In the genomic region with DNA sequence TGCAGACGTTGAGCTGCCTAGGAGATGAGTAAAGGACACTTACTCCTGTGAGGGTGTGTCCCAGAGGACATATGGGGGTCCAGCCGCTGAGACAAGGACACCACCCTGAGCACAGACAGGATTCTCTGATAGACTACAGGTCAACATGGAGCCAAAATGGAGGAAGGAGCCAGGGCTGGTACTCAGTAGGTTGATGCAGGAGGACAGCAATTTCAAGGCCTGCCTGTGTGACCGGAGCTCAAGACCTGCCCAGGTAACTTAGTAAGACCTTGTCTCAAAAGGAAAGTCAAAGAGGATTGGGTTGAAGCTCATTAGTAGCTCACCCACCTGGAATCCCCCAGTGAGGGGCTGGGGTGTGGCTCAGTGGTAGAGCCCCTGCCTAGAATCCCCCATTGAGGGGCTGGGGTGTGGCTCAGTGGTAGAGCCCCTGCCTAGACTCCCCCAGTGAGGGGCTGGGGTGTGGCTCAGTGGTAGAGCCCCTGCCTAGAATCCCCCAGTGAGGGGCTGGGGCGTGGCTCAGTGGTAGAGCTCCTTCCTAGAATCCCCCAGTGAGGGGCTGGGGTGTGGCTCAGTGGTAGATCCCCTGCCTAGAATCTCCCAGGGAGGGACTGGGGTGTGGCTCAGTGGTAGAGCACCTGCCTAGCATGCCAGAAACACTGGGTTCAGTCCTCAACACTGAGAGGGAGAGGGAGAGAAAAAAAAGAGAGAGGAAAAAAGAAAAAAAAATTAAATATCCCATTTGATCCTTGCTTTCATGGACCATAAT, we compare ENCODE assay signal across 14 mouse cellular contexts. TPM values are rescaled to one million over a fixed set of nuclear protein-coding genes. Genes with fewer than 3 reads are reported as not detected.
DNase-seq lines count a peak whose midpoint lies in the region; ATAC-seq lines count a peak whose summit lies in the region.
"Had no signal": no experiment of that assay in that cellular context is flagged by ENCODE, and none has a peak within 500 bp of the region (broad histone marks: within the 10 kb centered on the region; RNA-seq: fewer than 3 reads in every experiment).

No protein-coding gene starts in this region.

- DNase-seq in neural tube, embryonic 11.5 days (ENCODE audit: low spot score), result no peak
- DNase-seq in neural tube, embryonic 10.5 days (ENCODE audit: extremely low spot score, low spot score), result no peak
- DNase-seq in forebrain, embryonic 14.5 days (ENCODE audit: low spot score), result no peak
- DNase-seq in thymus, postnatal 4 days, result no peak
- no peak for DNase-seq in left cerebral cortex, postnatal 36 days (ENCODE audit: low spot score in 2 of 2)
- no peak for DNase-seq in cerebellum, adult 11-12 months
- DNase-seq: gastrocnemius, postnatal 14 days; kidney, adult 11 months; liver, embryonic 13.5 days; lung, postnatal 10 days; thymus, postnatal 25 days had no signal

- no peak overlapping the region for H3K9ac ChIP-seq in neural tube, embryonic 11.5 days (ENCODE audit: low read length)
- no peak overlapping the region for H3K9ac ChIP-seq in forebrain, embryonic 14.5 days (ENCODE audit: low read length)
- H3K9ac ChIP-seq in midbrain, embryonic 12.5 days (replicated peaks), result no peak overlapping the region
- H3K9ac ChIP-seq: stomach, embryonic 15.5 days had no signal

- no peaks in the 10 kb centered on the region for H3K27me3 ChIP-seq in neural tube, embryonic 11.5 days (ENCODE audit: control insufficient read depth, insufficient read depth, low read length)
- no peaks in the 10 kb centered on the region for H3K27me3 ChIP-seq in forebrain, embryonic 14.5 days (replicated peaks; ENCODE audit: control insufficient read depth, insufficient read depth, low read length)
- no peaks in the 10 kb centered on the region for H3K27me3 ChIP-seq in midbrain, embryonic 12.5 days
- H3K27me3 ChIP-seq: liver, embryonic 13.5 days; stomach, embryonic 15.5 days had no signal

- intact Hi-C loops in left cerebral cortex, postnatal 36 days (cut with DNase I), result no loop called here

- peaks cover 22% of the 10 kb centered on the region for H3K4me1 ChIP-seq in neural tube, embryonic 11.5 days (ENCODE audit: control insufficient read depth, insufficient read depth, low read length)
- peaks cover 27% of the 10 kb centered on the region for H3K4me1 ChIP-seq in forebrain, embryonic 14.5 days (ENCODE audit: control insufficient read depth, insufficient read depth, low read length)
- H3K4me1 ChIP-seq in midbrain, embryonic 12.5 days, result peaks cover 45% of the 10 kb centered on the region

- 0 out of 2 replicates have a peak, but pooled peaks cover 4% of the 10 kb centered on the region for H3K9me3 ChIP-seq in neural tube, embryonic 11.5 days (ENCODE audit: control insufficient read depth, low read length)
- H3K9me3 ChIP-seq in forebrain, embryonic 14.5 days (replicated peaks; ENCODE audit: control insufficient read depth, low read length), result no peaks in the 10 kb centered on the region
- peaks cover 5% of the 10 kb centered on the region; the same call in 1 of the 2 replicates for H3K9me3 ChIP-seq in midbrain, embryonic 12.5 days
- H3K9me3 ChIP-seq: liver, embryonic 13.5 days; stomach, embryonic 15.5 days had no signal

- peak overlapping the region; percentile 97 for H3K27ac ChIP-seq in neural tube, embryonic 11.5 days (ENCODE audit: low read depth, low read length)
- peak overlapping the region; percentile 84 for H3K27ac ChIP-seq in forebrain, embryonic 14.5 days (ENCODE audit: low read depth, low read length)
- peak overlapping the region; percentile 97 for H3K27ac ChIP-seq in midbrain, embryonic 12.5 days (replicated peaks)

- 95% methylated on average over 4 of the region's 4 CpGs for WGBS in neural tube, embryonic 11.5 days
- WGBS in forebrain, embryonic 14.5 days, result 89% methylated on average over 4 of the region's 4 CpGs
- 92% methylated on average over 4 of the region's 4 CpGs for WGBS in midbrain, embryonic 12.5 days

- no peak overlapping the region for H3K4me2 ChIP-seq in neural tube, embryonic 11.5 days (ENCODE audit: low read depth)
- H3K4me2 ChIP-seq in forebrain, embryonic 14.5 days (ENCODE audit: low read length), result no peak overlapping the region
- no peak overlapping the region for H3K4me2 ChIP-seq in midbrain, embryonic 12.5 days (replicated peaks)

- ATAC-seq in neural tube, embryonic 11.5 days (ENCODE audit: insufficient read depth, low FRiP score, low TSS enrichment), result no peak
- ATAC-seq in forebrain, embryonic 14.5 days, result no peak
- no peak for ATAC-seq in midbrain, embryonic 12.5 days (ENCODE audit: low FRiP score, low read depth)
- ATAC-seq: CD4-positive, CD25-positive, alpha-beta regulatory T cell, adult 4 months had no signal

- H3K36me3 ChIP-seq in neural tube, embryonic 11.5 days (ENCODE audit: control insufficient read depth, insufficient read depth, low read length), result no peaks in the 10 kb centered on the region
- H3K36me3 ChIP-seq in forebrain, embryonic 14.5 days (ENCODE audit: control insufficient read depth, insufficient read depth, low read length), result no peaks in the 10 kb centered on the region
- no peaks in the 10 kb centered on the region for H3K36me3 ChIP-seq in midbrain, embryonic 12.5 days
- H3K36me3 ChIP-seq: stomach, embryonic 15.5 days had no signal

- no peak overlapping the region for H3K4me3 ChIP-seq in neural tube, embryonic 11.5 days (ENCODE audit: low read depth, low read length)
- no peak overlapping the region for H3K4me3 ChIP-seq in forebrain, embryonic 14.5 days (ENCODE audit: low read depth, low read length)
- H3K4me3 ChIP-seq in midbrain, embryonic 12.5 days, result no peak overlapping the region
- H3K4me3 ChIP-seq: liver, embryonic 13.5 days; stomach, embryonic 15.5 days had no signal

RNA-seq across cellular contexts. Expression of a gene that starts 30.7 kb away (rescaled TPM):
- polyA plus RNA-seq in neural tube, embryonic 11.5 days (2014; fragmentation: Nextera tagmentation; extraction: Ambion mirVana), result 3.9 and 4.7 TPM in 2 replicates
- 1.8 and 2.8 TPM in 2 replicates for polyA plus RNA-seq in forebrain, embryonic 14.5 days (2014; fragmentation: Nextera tagmentation; extraction: Ambion mirVana)
- polyA plus RNA-seq in midbrain, embryonic 12.5 days (2016; fragmentation: Nextera tagmentation; extraction: Ambion mirVana), result 7.6 and 9.6 TPM in 2 replicates
- 10 to 100 TPM; 42.4 to 42.5 TPM for total RNA-seq in left cerebral cortex, postnatal 36 days (2021)
